Mouse (Mus musculus) E14TG2a.4 (cell line): ENCODE measurements at regions not wholly inside any gene's neighbourhood (a gene's known extent, or its start where the extent isn't known, plus 50 kb on each side); places are given as distances from the start of the nearest gene placed in this dataset.

Experiments
- H3K27me3 ChIP-seq: 2 replicates; pipeline ENCODE4 v1.6.1; 2014; ENCODE audit warnings: low read length, control low read depth; ENCODE audit not compliant: insufficient read depth
- H3K36me3 ChIP-seq: 2 replicates; pipeline ENCODE4 v1.6.1; 2014; ENCODE audit warnings: low read length, control low read depth; ENCODE audit not compliant: insufficient read depth
- H3K4me1 ChIP-seq: replicated peaks from 2 replicates; pipeline ENCODE4 v1.6.1; 2014; ENCODE audit warnings: low read depth, low read length, control low read depth
- H3K4me3 ChIP-seq: replicated peaks from 2 replicates; pipeline ENCODE4 v1.5.1; 2014; ENCODE audit warnings: mild to moderate bottlenecking, low read length
- H3K9me3 ChIP-seq: 2 replicates; pipeline ENCODE4 v1.6.1; 2014; ENCODE audit warnings: low read length, control low read depth
- CTCF ChIP-seq: conservative IDR thresholded peaks from 2 replicates; pipeline ENCODE4 v1.5.1; 2014; ENCODE audit warnings: low read length
- NANOG ChIP-seq: IDR thresholded peaks from 2 replicates; pipeline ENCODE4 v1.6.1; 2014; ENCODE audit warnings: borderline replicate concordance, low read length, mixed read lengths
- POU5F1 ChIP-seq: IDR thresholded peaks from 2 replicates; pipeline ENCODE4 v1.6.1; 2014; ENCODE audit warnings: low read length, borderline replicate concordance

GRCm38 (mm10) chr15:96521125-96521455, 60.4 kb upstream of the Scaf11 start:
- peaks cover 14% of the 10 kb centered on the region; the same call in 1 of the 2 replicates for H3K27me3 ChIP-seq
- H3K9me3 ChIP-seq = no peaks in the 10 kb centered on the region
- H3K36me3 ChIP-seq = no peaks in the 10 kb centered on the region
- TF ChIP-seq CTCF (no peak), NANOG (no peak), POU5F1 (no peak)
- peaks cover 7% of the 10 kb centered on the region; the same call in 1 of the 2 replicates for H3K4me1 ChIP-seq
- H3K4me3 ChIP-seq = no peak overlapping the region

- H3K9me3 ChIP-seq = no peaks in the 10 kb centered on the region
- H3K4me1 ChIP-seq = peaks cover 7% of the 10 kb centered on the region; the same call in 1 of the 2 replicates
- no peak for TF ChIP-seq POU5F1
- peak; percentile 95 for TF ChIP-seq CTCF
- no peak for TF ChIP-seq NANOG
- no peak overlapping the region for H3K4me3 ChIP-seq
- H3K36me3 ChIP-seq = no peaks in the 10 kb centered on the region
- H3K27me3 ChIP-seq = peaks cover 14% of the 10 kb centered on the region; the same call in 1 of the 2 replicates
Measured at GRCm38 (mm10) chr15:96520412-96521124, 59.9 kb upstream of the Scaf11 start.

- no peak overlapping the region for H3K4me3 ChIP-seq
- 0 out of 2 replicates have a peak, but pooled peaks cover 13% of the 10 kb centered on the region for H3K27me3 ChIP-seq
- H3K36me3 ChIP-seq = no peaks in the 10 kb centered on the region
- no peaks in the 10 kb centered on the region for H3K4me1 ChIP-seq
- TF ChIP-seq NANOG (no peak), POU5F1 (no peak)
- no peaks in the 10 kb centered on the region for H3K9me3 ChIP-seq
Measured at GRCm38 (mm10) chr15:96518156-96518555, 57.5 kb upstream of the Scaf11 start.

GRCm38 (mm10) chr15:96515620-96516019, 55.0 kb upstream of the Scaf11 start:
- no peaks in the 10 kb centered on the region for H3K36me3 ChIP-seq
- no peaks in the 10 kb centered on the region for H3K4me1 ChIP-seq
- TF ChIP-seq NANOG (no peak), POU5F1 (no peak), CTCF (no peak)
- peaks cover 11% of the 10 kb centered on the region for H3K9me3 ChIP-seq
- H3K27me3 ChIP-seq = 0 out of 2 replicates have a peak, but pooled peaks cover 3% of the 10 kb centered on the region
- no peak overlapping the region for H3K4me3 ChIP-seq

GRCm38 (mm10) chr15:96512636-96513035, 52.0 kb upstream of the Scaf11 start:
- no peak for TF ChIP-seq NANOG
- TF ChIP-seq POU5F1 = no peak
- TF ChIP-seq CTCF = no peak
- H3K4me1 ChIP-seq = no peaks in the 10 kb centered on the region
- H3K4me3 ChIP-seq = no peak overlapping the region
- no peaks in the 10 kb centered on the region for H3K36me3 ChIP-seq
- no peaks in the 10 kb centered on the region for H3K27me3 ChIP-seq
- peaks cover 13% of the 10 kb centered on the region for H3K9me3 ChIP-seq
